Mouse (Mus musculus): ENCODE measurements at regions not wholly inside any gene's neighbourhood (a gene's known extent, or its start where the extent isn't known, plus 50 kb on each side); places are given as distances from the start of the nearest gene placed in this dataset.

DNA sequence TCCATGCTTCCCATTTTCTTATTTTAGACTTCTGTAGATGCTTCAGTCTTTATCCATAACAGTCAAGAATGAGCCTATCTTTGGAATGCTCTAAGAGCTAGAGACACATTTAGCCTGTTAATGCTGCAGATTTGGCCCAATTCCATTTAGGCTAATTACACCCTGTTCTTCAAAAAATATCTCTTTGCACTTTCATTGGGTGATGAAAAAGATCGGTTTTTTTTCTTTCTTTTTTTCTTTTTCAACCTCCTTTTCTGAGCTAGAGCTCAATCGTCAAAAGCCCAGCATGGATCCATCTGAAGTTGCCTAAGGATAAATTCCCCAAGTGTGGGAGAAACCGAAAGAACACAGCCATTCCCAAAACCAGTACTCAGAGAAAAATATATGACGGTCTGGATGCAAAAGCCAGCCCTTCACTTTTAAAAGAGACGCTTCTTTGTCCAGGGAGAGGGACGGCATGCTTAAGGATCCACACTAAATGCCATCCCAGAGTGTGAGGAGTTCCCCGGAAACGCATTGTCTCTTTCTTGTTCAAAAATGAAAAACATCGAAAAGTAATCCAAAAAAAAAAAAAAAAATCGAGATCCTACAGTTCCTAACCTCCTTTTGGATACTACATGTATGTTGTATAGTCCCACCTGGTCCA, 314.3 kb upstream of the Cxadr start:
- no peak for TF ChIP-seq CTCF (IDR thresholded peaks at IDR 0.05; ENCODE audit: control insufficient read depth, insufficient read depth, insufficient replicate concordance, low read depth, low read length)
- no peak for TF ChIP-seq POLR2A (IDR thresholded peaks at IDR 0.05; ENCODE audit: control insufficient read depth, low read depth, low read length)
